Mouse (Mus musculus) Patski (cell line): ENCODE measurements at regions not wholly inside any gene's neighbourhood (a gene's known extent, or its start where the extent isn't known, plus 50 kb on each side); places are given as distances from the start of the nearest gene placed in this dataset.

Source experiments
- ATAC-seq: fragments of 100-300 bp; one replicate; pipeline ENCODE4 v1.8.0; 2021
- CTCF ChIA-PET: fragments of 350-600 bp; sonication (Branson Sonifier 250); formaldehyde crosslinking; loops from one replicate; lab custom pipeline; 2022; ENCODE audit warnings: inconsistent platforms; lab: Charles Lee
- POLR2A ChIA-PET: fragments of 350-600 bp; sonication (Branson Sonifier 250); formaldehyde crosslinking; loops from one replicate; lab custom pipeline; 2022; ENCODE audit warnings: antibody characterized with exemption, inconsistent platforms; lab: Charles Lee
- DNase-seq: peaks from one replicate; pipeline ENCODE4 v3.0.0-alpha.2; 2011; ENCODE audit warnings: low read depth, low spot score
- H3K27me3 ChIP-seq: fragments of 371-371 bp; one replicate; pipeline ENCODE4 v1.5.1; 2021
- CTCF ChIP-seq: fragments of 100-300 bp; IDR thresholded peaks from one replicate; pipeline ENCODE4 v1.5.1; 2021
- in situ Hi-C: fragments of 300-500 bp; cut with MboI; formaldehyde crosslinking; loops from 3 replicates; pipeline ENCODE4 v1.11.1; 2018; ENCODE audit warnings: low pct_unique_long_range_greater_than_20kb, mixed read lengths

DNA sequence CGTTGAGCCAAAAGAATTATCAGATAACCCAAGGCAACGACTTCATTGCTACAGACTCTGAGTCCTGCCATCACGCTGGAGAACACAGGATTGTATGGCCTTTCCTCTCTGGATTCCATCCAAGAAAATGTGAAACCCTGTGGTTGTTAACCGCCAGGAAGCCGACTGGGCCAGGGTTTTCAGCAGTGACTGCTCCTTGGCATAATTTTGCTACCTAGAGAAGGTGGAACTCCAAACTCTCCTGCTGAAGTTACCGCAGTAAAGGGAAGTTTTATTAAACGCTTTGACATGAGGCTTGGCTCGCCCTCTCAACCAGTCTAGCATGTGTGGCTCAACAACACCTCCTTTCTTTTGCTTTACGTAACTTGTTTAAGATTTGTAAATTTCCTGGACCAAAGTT, 116.9 kb downstream of the Wif1 start:
- no peaks in the 10 kb centered on the region for H3K27me3 ChIP-seq
- no peak for ATAC-seq
- TF ChIP-seq CTCF, result no peak
- CTCF ChIA-PET, result no interaction called here
- POLR2A ChIA-PET, result no interaction called here
- in situ Hi-C loops, result no loop called here
- no peak for DNase-seq

DNA sequence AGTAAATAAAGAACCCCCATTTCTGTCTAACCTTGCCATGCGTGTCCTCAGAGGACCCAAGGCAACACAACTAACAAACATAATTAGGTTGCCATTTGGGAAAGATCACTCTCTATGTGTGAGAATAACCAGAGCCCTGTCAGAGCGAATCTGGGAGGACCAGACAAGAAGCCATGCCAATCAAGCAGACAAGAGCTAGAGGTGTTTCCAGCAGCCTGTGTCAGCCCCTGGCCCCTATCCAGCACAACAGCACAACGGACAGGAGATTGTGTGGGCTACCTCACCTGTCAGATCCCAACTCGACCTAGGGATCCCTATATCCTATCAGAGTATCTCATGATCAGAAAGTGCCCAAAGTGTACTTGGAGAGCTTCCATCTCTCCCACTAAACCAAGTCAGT, 119.9 kb downstream of the Wif1 start:
- DNase-seq (no peak), ATAC-seq (no peak)
- TF ChIP-seq CTCF, result no peak
- POLR2A ChIA-PET, result no interaction called here
- H3K27me3 ChIP-seq, result no peaks in the 10 kb centered on the region
- CTCF ChIA-PET, result no interaction called here
- in situ Hi-C loops, result no loop called here

DNA sequence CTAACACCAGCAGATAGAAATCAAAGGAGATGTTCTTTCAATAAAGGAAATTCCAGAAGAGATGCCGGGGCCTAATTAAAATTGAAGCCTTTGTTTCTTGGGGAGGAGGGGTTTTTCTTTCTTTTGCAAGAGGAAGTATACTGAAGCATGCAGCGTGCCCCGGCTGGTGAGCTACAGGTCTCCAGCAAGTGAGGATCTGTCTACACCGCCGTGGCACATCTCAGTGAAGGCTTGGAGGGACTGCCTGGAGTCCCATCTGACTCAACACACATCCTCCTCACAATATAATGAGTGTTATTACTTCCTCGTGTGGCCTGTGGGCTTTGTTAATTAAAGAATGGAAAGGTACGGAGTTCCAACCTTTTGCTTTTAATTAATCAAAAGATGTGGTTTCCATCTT, 126.7 kb downstream of the Wif1 start:
- POLR2A ChIA-PET, result no interaction called here
- in situ Hi-C loops, result no loop called here
- CTCF ChIA-PET, result no interaction called here
- ATAC-seq (no peak), DNase-seq (no peak)
- H3K27me3 ChIP-seq, result no peaks in the 10 kb centered on the region
- no peak for TF ChIP-seq CTCF

GRCm38 (mm10) chr10:121161201-121161600, 127.4 kb downstream of the Wif1 start:
- CTCF ChIA-PET, result no interaction called here
- TF ChIP-seq CTCF, result no peak

GRCm38 (mm10) chr10:121174022-121174421, 140.3 kb downstream of the Wif1 start:
- POLR2A ChIA-PET, result no interaction called here
- H3K27me3 ChIP-seq, result no peaks in the 10 kb centered on the region
- in situ Hi-C loops, result no loop called here
- CTCF ChIA-PET, result no interaction called here
- no peak for TF ChIP-seq CTCF
- ATAC-seq, result peak; percentile 95
- peak; percentile 61 for DNase-seq

More at GRCm38 (mm10) chr10:121161201-121161600, 127.4 kb downstream of the Wif1 start:
- POLR2A ChIA-PET, result no interaction called here
- ATAC-seq, result no peak
- DNase-seq, result no peak
- no peaks in the 10 kb centered on the region for H3K27me3 ChIP-seq
- in situ Hi-C loops, result no loop called here

DNA sequence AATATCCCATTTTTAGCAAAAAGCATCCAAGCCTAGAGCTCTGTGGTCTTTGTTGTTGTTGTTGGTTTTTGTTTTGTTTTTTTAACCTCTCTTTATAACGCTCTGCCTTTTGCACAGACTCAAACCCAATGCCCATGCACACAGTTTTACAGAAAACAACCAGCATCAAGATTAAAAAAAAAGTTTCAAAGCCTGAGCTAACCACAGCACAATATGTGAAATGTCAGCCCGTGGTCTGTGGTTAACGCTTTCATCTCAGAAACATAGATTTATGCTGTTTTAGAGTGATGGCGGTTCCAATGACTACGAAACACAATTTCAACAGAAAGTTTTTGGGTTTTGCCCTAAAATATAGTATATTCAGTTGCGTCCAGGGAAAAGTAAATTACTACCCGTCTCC, 155.4 kb downstream of the Wif1 start:
- H3K27me3 ChIP-seq, result no peaks in the 10 kb centered on the region
- POLR2A ChIA-PET, result no interaction called here
- CTCF ChIA-PET, result no interaction called here
- TF ChIP-seq CTCF, result no peak
- DNase-seq, result no peak
- no peak for ATAC-seq
- in situ Hi-C loops, result no loop called here

GRCm38 (mm10) chr10:121199236-121199635, 151.8 kb downstream of the Tbc1d30 start:
- DNase-seq (no peak), ATAC-seq (no peak)
- TF ChIP-seq CTCF, result no peak
- H3K27me3 ChIP-seq, result no peaks in the 10 kb centered on the region
- in situ Hi-C loops, result no loop called here
- POLR2A ChIA-PET, result no interaction called here
- CTCF ChIA-PET, result no interaction called here

- no peak for DNase-seq
- in situ Hi-C loops, result no loop called here
- no peaks in the 10 kb centered on the region for H3K27me3 ChIP-seq
- ATAC-seq, result no peak
- TF ChIP-seq CTCF, result no peak
- ChIA-PET CTCF (no interaction called here), POLR2A (no interaction called here)
Observed at GRCm38 (mm10) chr10:121202531-121202930, 148.5 kb downstream of the Tbc1d30 start.

DNA sequence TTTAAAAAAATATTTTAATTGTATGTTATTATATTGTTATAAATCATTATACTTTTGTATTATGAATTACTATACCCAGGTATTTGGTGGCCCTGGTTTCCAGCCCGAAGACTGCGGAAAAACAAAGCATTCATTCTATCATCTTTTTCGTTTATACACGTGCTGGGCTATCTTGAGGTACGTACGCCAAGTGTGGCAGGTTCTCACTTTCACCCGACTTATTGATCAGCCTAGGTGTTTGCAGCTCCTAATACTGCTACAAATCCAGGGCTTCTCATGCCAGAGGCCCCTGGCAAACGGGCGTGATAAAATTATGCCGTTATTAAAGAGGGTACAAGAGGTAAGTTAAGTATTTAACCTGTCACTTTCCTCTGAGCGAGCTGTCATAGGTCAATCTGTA, 145.5 kb downstream of the Tbc1d30 start:
- in situ Hi-C loops, result no loop called here
- POLR2A ChIA-PET, result no interaction called here
- no peak for ATAC-seq
- H3K27me3 ChIP-seq, result no peaks in the 10 kb centered on the region
- CTCF ChIA-PET, result no interaction called here
- no peak for TF ChIP-seq CTCF
- DNase-seq, result no peak

- in situ Hi-C loops, result no loop called here
- ATAC-seq (no peak), DNase-seq (peak; percentile 20)
- ChIA-PET CTCF (no interaction called here), POLR2A (no interaction called here)
- TF ChIP-seq CTCF, result no peak
- no peaks in the 10 kb centered on the region for H3K27me3 ChIP-seq
Observed at GRCm38 (mm10) chr10:121206002-121206742, 144.9 kb downstream of the Tbc1d30 start.

DNA sequence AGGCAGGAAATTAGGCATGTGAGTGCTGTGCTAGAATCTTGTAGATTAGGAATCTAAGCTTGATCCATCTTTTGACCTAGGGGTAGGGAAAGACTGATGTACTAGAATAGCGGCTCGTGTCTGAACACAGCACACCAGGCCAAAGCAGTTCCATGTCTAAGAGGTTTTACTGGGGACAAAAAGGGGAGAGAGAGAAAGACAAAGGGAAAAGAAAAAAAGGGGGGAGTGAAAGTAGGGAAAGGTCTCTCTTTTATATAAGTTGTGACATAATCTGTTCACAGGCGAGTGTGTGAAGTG, 144.4 kb downstream of the Tbc1d30 start:
- ATAC-seq (no peak), DNase-seq (no peak)
- in situ Hi-C loops, result no loop called here
- ChIA-PET CTCF (no interaction called here), POLR2A (no interaction called here)
- H3K27me3 ChIP-seq, result no peaks in the 10 kb centered on the region
- no peak for TF ChIP-seq CTCF
